Mouse (Mus musculus): ENCODE data around the gene Map3k1. TPM values are rescaled to one million over a fixed set of nuclear protein-coding genes. Genes with fewer than 3 reads are reported as not detected.

Map3k1 gene
- total and polyA plus RNA-seq, 3 experiments, result 10.7 to 48.7 (median 13.4) TPM

DNA sequence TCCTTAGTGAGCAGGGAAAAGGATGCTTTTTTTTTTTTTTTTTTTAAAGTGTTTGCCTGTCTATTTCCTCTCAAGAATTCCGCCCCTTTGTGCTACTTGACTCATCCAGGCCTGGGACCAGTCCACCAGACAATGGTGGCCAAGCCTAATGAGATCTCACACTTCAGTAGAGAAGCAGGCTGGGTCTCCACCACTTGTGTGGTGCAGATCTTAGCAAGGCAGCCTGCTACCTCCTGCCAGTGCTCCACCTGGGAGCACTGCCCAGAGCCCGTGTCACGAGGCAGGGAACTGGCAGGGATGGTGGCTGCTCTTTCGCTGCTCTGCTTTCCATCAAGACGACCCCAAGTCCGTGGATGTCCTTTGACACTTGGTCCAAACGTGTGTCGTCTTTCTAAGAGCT lies 25.3 kb downstream of the Map3k1 start:
- TF ChIP-seq POLR2AphosphoS2 (IDR thresholded peaks at IDR 0.05; ENCODE audit: low read depth, low read length) (no peak), MAFK (IDR thresholded peaks at IDR 0.05; ENCODE audit: insufficient replicate concordance, low read length) (no peak), MYC (IDR thresholded peaks at IDR 0.05; ENCODE audit: low read depth, low read length) (no peak), HCFC1 (IDR thresholded peaks at IDR 0.05; ENCODE audit: low read depth, low read length) (no peak), UBTF (IDR thresholded peaks at IDR 0.05; ENCODE audit: low read depth, low read length) (no peak), CTCF (conservative IDR thresholded peaks at IDR 0.05 in 1 of 2, IDR thresholded peaks at IDR 0.05 in 1 of 2; ENCODE audit: low read depth in 2 of 2, low read length in 2 of 2) (no peak), TCF12 (IDR thresholded peaks at IDR 0.05; ENCODE audit: low read depth, low read length) (no peak), MAX (IDR thresholded peaks at IDR 0.05; ENCODE audit: low read length) (no peak), MAZ (IDR thresholded peaks at IDR 0.05; ENCODE audit: low read depth, low read length) (no peak), CHD1 (IDR thresholded peaks at IDR 0.05; ENCODE audit: low read depth, low read length) (no peak), EP300 (IDR thresholded peaks at IDR 0.05; ENCODE audit: low read length) (no peak), MEF2A (IDR thresholded peaks at IDR 0.05; ENCODE audit: borderline replicate concordance, low read depth, low read length) (no peak), PAX5 (IDR thresholded peaks at IDR 0.05; ENCODE audit: low read length) (no peak), GABPA (IDR thresholded peaks at IDR 0.05; ENCODE audit: insufficient replicate concordance, low read depth, low read length) (no peak)
- Histone ChIP-seq H3K9ac (ENCODE audit: insufficient read depth, low read depth) (no peak overlapping the region), H3K79me2 (replicated peaks; ENCODE audit: control insufficient read depth, extremely low read depth, insufficient read depth, poor library complexity, severe bottlenecking) (peaks cover 61% of the 10 kb centered on the region), H3K9me3 (replicated peaks; ENCODE audit: low read length) (no peaks in the 10 kb centered on the region), H3K4me2 (ENCODE audit: insufficient read depth, low read depth, poor library complexity, severe bottlenecking) (no peak overlapping the region), H3K27ac (ENCODE audit: insufficient read depth, low read depth) (no peak overlapping the region), H3K4me3 (replicated peaks in 1 of 3; ENCODE audit: low read depth in 2 of 3, low read length in 2 of 3, poor library complexity in 1 of 3) (no peak overlapping the region), H3K4me1 (ENCODE audit: control insufficient read depth in 1 of 2, insufficient read depth in 2 of 2) (peaks cover 7 to 42% of the 10 kb centered on the region in 2 experiments), H3K27me3 (replicated peaks) (no peaks in the 10 kb centered on the region), H3K36me3 (replicated peaks in 1 of 2; ENCODE audit: control insufficient read depth in 1 of 2, insufficient read depth in 1 of 2, low read length in 1 of 2) (peaks cover 7 to 75% of the 10 kb centered on the region in 2 experiments)
- in situ Hi-C loops (cut with MboI; ENCODE audit: low pct_ligation_motif_present, low pct_unique_long_range_greater_than_20kb, low sequenced_read_pairs), result loop anchor here (25.0 kb wide), 1 partner anchor 754 kb away; no protein-coding TSS in a partner anchor
- no peak for DNase-seq (ENCODE audit: extremely low read depth)
- dilution Hi-C loops (cut with MboI; ENCODE audit: extremely low pct_ligation_motif_present, extremely low pct_unique_long_range_greater_than_20kb, low sequenced_read_pairs), result loop anchor here (25.0 kb wide), 1 partner anchor 454 kb away; no protein-coding TSS in a partner anchor

- TF ChIP-seq SMC3 (IDR thresholded peaks at IDR 0.05; ENCODE audit: low read depth, low read length) (no peak), ETS1 (conservative IDR thresholded peaks at IDR 0.05; ENCODE audit: low read depth, low read length) (no peak), POLR2A (IDR thresholded peaks at IDR 0.05; ENCODE audit: low read depth, low read length) (no peak), BHLHE40 (IDR thresholded peaks at IDR 0.05; ENCODE audit: low read depth, low read length) (no peak), IRF4 (IDR thresholded peaks at IDR 0.05; ENCODE audit: low read depth, low read length) (no peak), ZNF384 (IDR thresholded peaks at IDR 0.05; ENCODE audit: low read depth, low read length) (no peak), UBTF (IDR thresholded peaks at IDR 0.05; ENCODE audit: low read depth, low read length) (no peak), NELFE (IDR thresholded peaks at IDR 0.05; ENCODE audit: low read depth, low read length) (no peak), ELF1 (IDR thresholded peaks at IDR 0.05; ENCODE audit: low read depth, low read length) (no peak), SIN3A (IDR thresholded peaks at IDR 0.05; ENCODE audit: low read length) (no peak), USF1 (IDR thresholded peaks at IDR 0.05; ENCODE audit: low read depth, low read length) (no peak), NRF1 (IDR thresholded peaks at IDR 0.05; ENCODE audit: low read depth, low read length) (no peak), POLR2AphosphoS2 (IDR thresholded peaks at IDR 0.05; ENCODE audit: low read depth, low read length) (no peak), HCFC1 (IDR thresholded peaks at IDR 0.05; ENCODE audit: low read depth, low read length) (no peak), RAD21 (IDR thresholded peaks at IDR 0.05; ENCODE audit: low read depth, low read length) (no peak), MXI1 (IDR thresholded peaks at IDR 0.05; ENCODE audit: low read depth, low read length) (no peak), TBP (conservative IDR thresholded peaks at IDR 0.05; ENCODE audit: low read depth, low read length) (no peak), CHD2 (IDR thresholded peaks at IDR 0.05; ENCODE audit: low read length) (no peak)
- Histone ChIP-seq H3K4me1 (ENCODE audit: control insufficient read depth in 1 of 2, insufficient read depth in 2 of 2) (peaks cover 2 to 42% of the 10 kb centered on the region in 2 experiments; a peak in 2 of 4 replicates), H3K9me3 (replicated peaks; ENCODE audit: low read length) (no peaks in the 10 kb centered on the region), H3K27ac (ENCODE audit: insufficient read depth, low read depth) (no peak overlapping the region), H3K4me2 (ENCODE audit: insufficient read depth, low read depth, poor library complexity, severe bottlenecking) (no peak overlapping the region), H3K27me3 (replicated peaks) (no peaks in the 10 kb centered on the region), H3K79me2 (replicated peaks; ENCODE audit: control insufficient read depth, extremely low read depth, insufficient read depth, poor library complexity, severe bottlenecking) (peaks cover 39% of the 10 kb centered on the region), H3K36me3 (replicated peaks in 1 of 2; ENCODE audit: control insufficient read depth in 1 of 2, insufficient read depth in 1 of 2, low read length in 1 of 2) (peaks cover 19 to 74% of the 10 kb centered on the region in 2 experiments), H3K4me3 (replicated peaks in 1 of 3; ENCODE audit: low read depth in 2 of 3, low read length in 2 of 3, poor library complexity in 1 of 3) (no peak overlapping the region), H3K9ac (ENCODE audit: insufficient read depth, low read depth) (no peak overlapping the region)
- dilution Hi-C loops (cut with MboI; ENCODE audit: extremely low pct_ligation_motif_present, extremely low pct_unique_long_range_greater_than_20kb, low sequenced_read_pairs), result loop anchor here (25.0 kb wide), 1 partner anchor 458 kb away; no protein-coding TSS in a partner anchor
- in situ Hi-C loops (cut with MboI; ENCODE audit: low pct_ligation_motif_present, low pct_unique_long_range_greater_than_20kb, low sequenced_read_pairs), result loop anchor here (25.0 kb wide), 1 partner anchor 758 kb away; no protein-coding TSS in a partner anchor
- no peak for DNase-seq (ENCODE audit: extremely low read depth)
Observed at GRCm38 (mm10) chr13:111779471-111779870, 29.3 kb downstream of the Map3k1 start.
